8 mouse cellular contexts compared by ENCODE assay signal in the genomic region with DNA sequence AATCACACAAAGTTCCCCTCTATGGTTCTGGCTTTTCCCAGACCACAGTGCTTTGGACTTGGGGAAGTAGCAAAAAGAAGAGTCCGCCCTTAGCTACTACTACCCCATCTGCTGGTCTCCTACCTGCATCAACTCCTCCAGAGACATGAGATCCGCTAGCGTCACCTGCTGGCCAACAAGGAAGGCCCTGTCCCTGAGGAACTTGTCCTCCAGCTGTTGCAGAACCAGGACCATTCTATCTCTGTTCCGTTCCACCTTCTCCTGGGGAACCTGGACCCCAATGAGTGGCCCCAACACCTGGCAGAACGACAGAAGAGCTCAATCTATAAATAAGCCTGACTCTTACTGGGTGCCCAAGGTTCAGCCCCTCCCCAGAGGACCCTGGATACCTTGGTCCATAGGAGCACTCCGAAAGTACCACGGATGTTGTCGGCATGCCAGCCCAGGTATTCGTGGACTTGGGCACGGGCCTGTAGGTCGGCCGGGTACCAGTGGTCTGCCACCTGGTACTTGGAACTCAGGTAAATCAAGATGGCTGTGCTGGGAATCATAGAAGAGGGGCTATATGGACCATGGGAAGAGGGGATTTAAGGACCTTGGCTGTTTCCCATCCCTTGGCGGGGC. TPM values are rescaled to one million over a fixed set of nuclear protein-coding genes. Genes with fewer than 3 reads are reported as not detected.
DNase-seq lines count a peak whose midpoint lies in the region; ATAC-seq and TF ChIP-seq lines count a peak whose summit lies in the region.

No protein-coding gene starts in this region.

- ATAC-seq in inflammation-experienced regulatory T-cells, adult 6 months, result no peak

- H3K4me3 ChIP-seq in left cerebral cortex, adult 2 months, result no peak overlapping the region

- peak; percentile 48 to 59 for DNase-seq in left cerebral cortex, adult 2 months (ENCODE audit: extremely low spot score in 1 of 2, low spot score in 2 of 2)
- DNase-seq in left cerebral cortex, postnatal 4 days, result no peak
- DNase-seq in R1 (ENCODE audit: low read depth, low spot score), result peak; percentile 85
- peak; percentile 49 to 64 for DNase-seq in cerebellum, postnatal 36 days
- peak; percentile 67 to 72 for DNase-seq in heart, postnatal 36 days
- DNase-seq in lung, postnatal 14 days, result peak; percentile 78
- peak; percentile 77 for DNase-seq in testis, postnatal 10 days (ENCODE audit: low spot score)

- peak; percentile 77 for TF ChIP-seq CTCF in left cerebral cortex, adult 2 months (IDR thresholded peaks at IDR 0.05)

- intact Hi-C loops in left cerebral cortex, adult 2 months (cut with DNase I), result loop anchor here (1.0 to 5.0 kb wide), 3 partner anchors 35 to 88 kb away; partner anchors contain the start of genes Ddt and Gstt1
- intact Hi-C loops in left cerebral cortex, postnatal 4 days (cut with DNase I), result loop anchor here (10.0 kb wide), 1 partner anchor 58 kb away; the partner anchor contains the start of gene Ddt
- intact Hi-C loops in heart, postnatal 36 days (cut with DNase I), result loop anchor here (1.0 to 5.0 kb wide), 3 partner anchors 36 to 88 kb away; partner anchors contain the start of gene Cabin1

- no peak overlapping the region for H3K27ac ChIP-seq in left cerebral cortex, adult 2 months

RNA-seq across cellular contexts. Expression of gene Gstt2, which starts 4.8 kb away (rescaled TPM):
- total RNA-seq in left cerebral cortex, adult 2 months (2021), result 1 to 10 TPM; 4.6 to 4.8 TPM
- 1 to 10 TPM; 3.6 to 4.3 TPM for total RNA-seq in left cerebral cortex, postnatal 4 days (2021)
- total RNA-seq in heart, postnatal 36 days (2021), result 10 to 100 TPM; 13.2 to 13.5 TPM
- polyA plus RNA-seq in inflammation-experienced regulatory T-cells, adult 6 months (2017; shearing (Covaris generic)), result 10 to 100 TPM; 52.2 to 69.9 (median 64.5) TPM

RNA-seq across cellular contexts. Expression of gene Gstt4, which starts 10.0 kb away (rescaled TPM):
- not detected for total RNA-seq in left cerebral cortex, adult 2 months (2021)
- not detected for total RNA-seq in left cerebral cortex, postnatal 4 days (2021)
- total RNA-seq in heart, postnatal 36 days (2021), result not detected
- not detected for polyA plus RNA-seq in inflammation-experienced regulatory T-cells, adult 6 months (2017; shearing (Covaris generic))

RNA-seq across cellular contexts. Expression of gene Mif, which starts 27.7 kb away (rescaled TPM):
- total RNA-seq in left cerebral cortex, adult 2 months (2021), result 100 to 1,000 TPM; 475 to 526 TPM
- 100 to 1,000 TPM; 844 to 864 TPM for total RNA-seq in left cerebral cortex, postnatal 4 days (2021)
- total RNA-seq in heart, postnatal 36 days (2021), result 100 to 1,000 TPM; 196 to 202 TPM
- polyA plus RNA-seq in inflammation-experienced regulatory T-cells, adult 6 months (2017; shearing (Covaris generic)), result 100 to 1,000 TPM; 423 to 560 (median 495) TPM

RNA-seq across cellular contexts. Expression of gene Gstt1, which starts 34.0 kb away (rescaled TPM):
- 10 to 100 TPM; 11.0 to 12.2 TPM for total RNA-seq in left cerebral cortex, adult 2 months (2021)
- 1 to 10 TPM; 6.6 to 9.4 TPM for total RNA-seq in left cerebral cortex, postnatal 4 days (2021)
- 10 to 100 TPM; 14.5 to 20.3 TPM for total RNA-seq in heart, postnatal 36 days (2021)
- polyA plus RNA-seq in inflammation-experienced regulatory T-cells, adult 6 months (2017; shearing (Covaris generic)), result 1 to 10 TPM; 1.7 to 3.6 (median 2.2) TPM

RNA-seq across cellular contexts. Expression of gene Gstt3, which starts 51.2 kb away (rescaled TPM):
- 1 to 10 TPM; 1.7 to 2.8 TPM for total RNA-seq in left cerebral cortex, adult 2 months (2021)
- under 1 TPM; 0.60 to 0.70 TPM for total RNA-seq in left cerebral cortex, postnatal 4 days (2021)
- total RNA-seq in heart, postnatal 36 days (2021), result 1 to 10 TPM; 4.1 to 4.8 TPM
- polyA plus RNA-seq in inflammation-experienced regulatory T-cells, adult 6 months (2017; shearing (Covaris generic)), result 10 to 100 TPM in 1 of 3 experiments, 1 to 10 TPM in 2; 9.0 to 12.7 (median 9.3) TPM
